Mouse (Mus musculus): ENCODE results near the gene Specc1. TPM values are rescaled to one million over a fixed set of nuclear protein-coding genes. Genes with fewer than 3 reads are reported as not detected.
A peak's percentile ranks its signal among the peaks of the same experiment; 100 is the strongest.

Specc1 gene
- 16.2 and 16.8 TPM in 2 replicates for polyA plus RNA-seq (2015; fragmentation: Nextera tagmentation; extraction: Ambion mirVana)

DNA sequence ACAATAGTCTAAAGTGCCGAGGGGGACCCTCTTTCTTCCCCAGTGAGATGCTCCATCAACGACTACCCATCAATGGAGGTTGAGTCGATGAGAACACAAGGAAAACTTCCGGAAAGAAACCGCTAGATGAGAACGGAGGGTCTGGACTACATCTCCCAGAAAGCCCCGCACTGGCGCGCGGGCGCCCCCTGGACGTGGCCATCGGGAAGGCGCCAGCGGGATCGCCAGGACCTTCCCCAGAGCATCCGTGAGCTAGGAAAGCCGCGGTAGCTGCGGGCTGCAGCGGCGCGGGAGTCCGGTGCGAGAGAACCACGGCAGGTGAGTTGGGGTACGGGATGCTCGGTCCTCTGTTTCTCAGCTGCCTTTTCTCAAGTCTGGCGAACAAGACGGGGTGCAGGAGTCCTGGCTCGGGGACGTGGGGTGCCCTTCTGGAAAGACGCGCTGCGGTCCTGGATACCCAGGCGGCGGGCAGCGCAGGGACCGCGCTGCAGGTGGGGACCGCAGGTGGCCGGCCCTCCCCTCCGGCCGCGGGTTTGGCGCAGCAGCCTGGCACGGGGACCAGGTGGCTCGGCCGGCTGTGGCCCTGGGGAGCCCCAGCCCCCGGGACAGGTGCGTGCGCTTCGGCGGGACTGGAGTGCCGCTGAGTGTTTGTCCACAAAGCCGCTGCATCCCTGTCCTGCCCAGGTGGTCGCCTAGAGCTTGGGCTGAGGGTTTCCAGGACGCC is at the start of gene Specc1:
Specc1 (plus strand) TSS at position 192 of the 724 bp plus-strand sequence.
- peak within 1 kb of the TSS; percentile 99 for H3K4me2 ChIP-seq
- no peak within 1 kb of the TSS for H3K27ac ChIP-seq
- H3K4me3 ChIP-seq = peak within 1 kb of the TSS; percentile 60
- H3K4me1 ChIP-seq = no peaks in the 10 kb centered on the region
- H3K9me3 ChIP-seq (replicated peaks) = no peaks in the 10 kb centered on the region
- peak within 1 kb of the TSS; percentile 72 for H3K9ac ChIP-seq
- peak; percentile 95 for ATAC-seq
- whole genome bisulfite sequencing = under 1% methylated on average over 51 of the region's 58 CpGs
- peaks cover 17% of the 10 kb centered on the region for H3K27me3 ChIP-seq
- no peaks in the 10 kb centered on the region for H3K36me3 ChIP-seq (ENCODE audit: poor library complexity, severe bottlenecking)

DNA sequence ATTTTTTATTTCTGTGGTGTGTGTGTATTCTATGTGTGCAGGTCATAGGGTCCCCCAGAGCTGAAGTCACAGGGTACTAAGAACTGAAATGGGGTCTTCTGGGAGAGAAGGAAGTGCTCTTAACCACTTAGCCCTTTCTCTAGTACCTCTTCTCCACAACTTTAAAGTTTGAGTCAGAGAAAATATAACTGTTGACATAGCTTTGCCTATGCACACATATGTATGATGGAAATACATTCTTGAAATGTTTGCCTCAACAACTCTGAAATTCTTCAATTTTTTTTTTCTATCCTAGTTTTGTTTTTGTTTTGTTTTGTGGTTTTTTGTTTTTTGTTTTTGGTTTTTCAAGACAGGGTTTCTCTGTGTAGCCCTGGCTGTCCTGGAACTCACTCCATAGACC is 48.2 kb upstream of the Specc1 start:
- Histone ChIP-seq H3K36me3 (ENCODE audit: poor library complexity, severe bottlenecking) (peaks cover 65% of the 10 kb centered on the region), H3K27me3 (no peaks in the 10 kb centered on the region), H3K9ac (no peak overlapping the region), H3K4me2 (no peak overlapping the region), H3K4me1 (no peaks in the 10 kb centered on the region), H3K27ac (no peak overlapping the region), H3K4me3 (no peak overlapping the region), H3K9me3 (replicated peaks) (no peaks in the 10 kb centered on the region)
- no peak for ATAC-seq

DNA sequence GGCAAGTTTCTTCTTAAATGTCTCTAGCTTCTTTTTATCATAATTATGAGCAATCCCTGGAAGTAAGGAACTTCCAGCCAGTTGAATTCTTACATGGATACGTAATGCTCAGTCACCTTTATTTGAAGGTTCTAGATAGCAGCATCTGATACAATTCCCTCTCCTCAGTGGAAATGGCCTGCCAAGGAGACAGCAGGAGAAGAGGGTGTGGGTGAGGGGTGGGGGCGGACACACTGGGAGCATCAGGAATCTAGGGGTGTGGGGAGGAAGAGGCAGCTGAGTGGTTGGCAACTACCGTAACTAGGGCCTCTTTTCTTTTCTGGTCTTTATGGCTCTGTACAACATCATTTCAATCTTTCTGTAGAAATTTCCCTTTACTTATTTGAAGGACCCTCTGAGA is 36.9 kb upstream of the Specc1 start:
- no peak for ATAC-seq
- Histone ChIP-seq H3K27me3 (no peaks in the 10 kb centered on the region), H3K4me3 (no peak overlapping the region), H3K36me3 (ENCODE audit: poor library complexity, severe bottlenecking) (peaks cover 34% of the 10 kb centered on the region), H3K4me2 (no peak overlapping the region), H3K4me1 (no peaks in the 10 kb centered on the region), H3K9me3 (replicated peaks) (no peaks in the 10 kb centered on the region), H3K9ac (no peak overlapping the region), H3K27ac (no peak overlapping the region)
- 93% methylated on average over 3 of the region's 3 CpGs for WGBS

DNA sequence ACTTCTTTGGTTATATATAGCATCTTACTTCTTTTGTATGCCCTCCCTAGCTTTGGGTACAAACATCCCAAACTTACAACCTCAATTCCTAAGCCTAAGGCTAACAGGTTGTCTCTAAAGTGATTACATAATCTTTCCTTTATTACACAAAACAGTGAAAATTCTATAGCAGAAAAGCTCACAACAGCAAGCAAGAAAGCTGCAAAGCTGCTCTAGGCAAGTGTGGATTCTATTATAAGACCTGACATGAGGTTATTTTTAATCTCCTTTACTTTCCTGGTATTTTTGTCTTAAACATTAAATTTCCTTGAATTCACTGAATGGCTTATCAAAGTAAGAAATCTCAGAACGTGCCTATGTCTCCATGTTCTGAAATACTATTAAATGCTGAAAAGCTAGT is 33.3 kb upstream of the Specc1 start:
- 80% methylated on average over 1 of the region's 1 CpGs for WGBS
- peaks cover 5% of the 10 kb centered on the region for H3K4me1 ChIP-seq
- ATAC-seq = no peak

DNA sequence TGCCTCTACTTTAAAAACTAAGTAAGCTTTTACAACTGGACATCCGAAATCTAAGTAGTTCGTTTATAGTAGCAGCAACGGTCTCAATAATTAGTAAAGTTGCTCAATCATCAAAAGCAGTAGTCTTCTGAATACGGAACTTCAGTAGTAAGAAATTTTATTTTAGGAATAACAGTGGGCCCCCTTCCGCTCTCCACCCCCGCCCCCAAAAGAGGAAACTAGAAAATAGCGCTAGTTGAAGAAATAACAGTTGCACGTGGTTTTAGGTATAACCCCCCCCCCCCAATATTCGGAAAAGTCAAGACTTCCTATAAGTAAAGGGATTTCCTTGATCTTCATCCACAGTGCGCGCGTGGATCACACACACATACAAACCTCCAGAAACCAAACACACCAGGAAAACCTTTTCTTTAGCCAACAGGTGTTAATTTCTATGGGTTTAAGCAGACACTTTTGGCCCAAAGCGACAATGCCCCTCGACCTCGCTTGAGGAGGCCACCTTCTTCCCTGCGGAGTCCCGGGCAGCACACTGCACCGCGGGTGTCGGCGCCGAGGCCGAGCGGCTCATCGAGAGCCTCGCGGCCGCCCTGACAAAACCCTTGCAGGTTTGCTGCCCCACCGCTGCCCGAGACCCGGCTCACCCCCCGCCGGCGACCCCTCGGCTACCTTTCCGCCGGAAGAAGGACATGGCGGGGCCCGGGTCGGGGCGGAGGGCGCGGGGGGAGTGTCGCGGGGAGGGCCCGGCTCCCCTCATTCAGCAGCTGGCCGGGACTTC is 27.1 kb upstream of the Specc1 start:
- Histone ChIP-seq H3K27me3 (no peaks in the 10 kb centered on the region), H3K9me3 (replicated peaks) (no peaks in the 10 kb centered on the region), H3K4me2 (peak overlapping the region; percentile 69), H3K4me1 (peaks cover 24% of the 10 kb centered on the region), H3K36me3 (ENCODE audit: poor library complexity, severe bottlenecking) (0 out of 2 replicates have a peak, but pooled peaks cover 4% of the 10 kb centered on the region), H3K27ac (peak overlapping the region; percentile 90), H3K9ac (peak overlapping the region; percentile 93), H3K4me3 (peak overlapping the region; percentile 93)
- 2% methylated on average over 47 of the region's 47 CpGs for WGBS
- no peak; the same call in none of the 2 replicates for ATAC-seq

More for the DNA sequence above, 33.3 kb upstream of the Specc1 start:
- Histone ChIP-seq H3K9me3 (replicated peaks) (no peaks in the 10 kb centered on the region), H3K9ac (no peak overlapping the region), H3K36me3 (ENCODE audit: poor library complexity, severe bottlenecking) (peaks cover 21% of the 10 kb centered on the region), H3K4me3 (no peak overlapping the region), H3K4me2 (no peak overlapping the region), H3K27ac (no peak overlapping the region), H3K27me3 (no peaks in the 10 kb centered on the region)

GRCm38 (mm10) chr11:61930098-61930517 is 26.5 kb upstream of the Specc1 start, which contains the start of gene Akap10:
Gene Akap10, minus strand, starts transcription at chr11:61930252.
- Histone ChIP-seq H3K4me3 (peak within 1 kb of the TSS; percentile 93), H3K4me1 (peaks cover 24% of the 10 kb centered on the region), H3K9me3 (replicated peaks) (no peaks in the 10 kb centered on the region), H3K27me3 (no peaks in the 10 kb centered on the region), H3K27ac (peak within 1 kb of the TSS; percentile 90), H3K4me2 (peak within 1 kb of the TSS; percentile 69), H3K9ac (peak within 1 kb of the TSS; percentile 93), H3K36me3 (ENCODE audit: poor library complexity, severe bottlenecking) (0 out of 2 replicates have a peak, but pooled peaks cover 4% of the 10 kb centered on the region)
- ATAC-seq = peak; percentile 96
- under 1% methylated on average over 31 of the region's 43 CpGs for WGBS

DNA sequence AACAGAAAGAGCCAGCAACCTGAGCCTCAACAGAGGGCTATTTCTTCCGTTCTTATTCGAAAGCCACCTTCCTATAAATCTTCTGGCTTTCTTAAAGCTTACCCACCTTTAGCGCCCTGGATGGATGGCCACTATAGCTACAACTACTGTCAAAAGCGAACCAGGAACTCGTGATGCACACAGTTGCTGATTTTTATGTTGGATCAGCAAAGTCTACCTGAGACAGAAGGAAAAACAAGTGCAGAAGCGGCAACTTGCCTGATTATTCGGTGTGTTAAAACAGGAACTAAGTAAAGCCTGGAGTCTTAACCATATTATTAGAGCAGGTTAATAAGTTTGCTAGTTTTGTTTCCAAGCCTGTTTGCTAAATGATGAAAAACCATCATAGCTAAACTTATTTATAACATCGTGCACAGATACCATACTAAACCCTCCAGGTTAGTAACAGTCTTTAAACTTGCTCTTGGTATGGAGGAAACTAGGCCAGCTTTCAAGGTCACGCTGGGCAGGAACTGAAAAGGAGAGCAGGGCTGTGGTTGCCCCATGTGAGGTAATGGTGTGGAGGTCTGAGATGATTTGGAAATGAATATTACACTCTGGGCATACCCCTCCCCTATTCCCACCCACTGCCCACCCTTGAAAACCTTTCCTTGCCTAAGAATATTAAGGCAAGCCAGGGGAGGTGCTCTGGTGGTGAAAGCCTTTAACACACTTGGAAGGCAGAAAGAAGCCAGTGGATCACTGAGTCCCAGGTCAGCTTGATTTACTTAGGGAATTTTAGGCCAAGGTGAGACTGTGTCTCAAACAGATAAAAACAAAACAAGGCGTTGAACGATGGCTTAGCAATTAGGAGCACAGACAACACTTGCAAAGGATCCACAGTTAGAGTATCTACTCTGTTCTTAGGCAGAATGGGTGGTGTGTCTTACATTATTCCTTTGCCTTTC is 25.6 kb upstream of the Specc1 start:
- peak; percentile 45 for ATAC-seq
- Histone ChIP-seq H3K27ac (peak overlapping the region; percentile 90), H3K9ac (peak overlapping the region; percentile 93), H3K27me3 (no peaks in the 10 kb centered on the region), H3K4me2 (peak overlapping the region; percentile 69), H3K4me1 (peaks cover 24% of the 10 kb centered on the region), H3K9me3 (replicated peaks) (no peaks in the 10 kb centered on the region), H3K4me3 (peak overlapping the region; percentile 93), H3K36me3 (ENCODE audit: poor library complexity, severe bottlenecking) (0 out of 2 replicates have a peak, but pooled peaks cover 4% of the 10 kb centered on the region)
- 21% methylated on average over 11 of the region's 11 CpGs for WGBS

GRCm38 (mm10) chr11:61937761-61938160 is 18.8 kb upstream of the Specc1 start:
- H3K4me2 ChIP-seq = no peak overlapping the region
- 86% methylated on average over 1 of the region's 1 CpGs for WGBS

GRCm38 (mm10) chr11:61942903-61943302 is 13.7 kb upstream of the Specc1 start:
- no peak for ATAC-seq

More at GRCm38 (mm10) chr11:61937761-61938160, 18.8 kb upstream of the Specc1 start:
- no peak overlapping the region for H3K9ac ChIP-seq
- H3K4me1 ChIP-seq = no peaks in the 10 kb centered on the region
- no peaks in the 10 kb centered on the region for H3K36me3 ChIP-seq (ENCODE audit: poor library complexity, severe bottlenecking)
- H3K9me3 ChIP-seq (replicated peaks) = no peaks in the 10 kb centered on the region
- H3K27me3 ChIP-seq = no peaks in the 10 kb centered on the region
- H3K4me3 ChIP-seq = no peak overlapping the region
- no peak for ATAC-seq
- H3K27ac ChIP-seq = no peak overlapping the region

DNA sequence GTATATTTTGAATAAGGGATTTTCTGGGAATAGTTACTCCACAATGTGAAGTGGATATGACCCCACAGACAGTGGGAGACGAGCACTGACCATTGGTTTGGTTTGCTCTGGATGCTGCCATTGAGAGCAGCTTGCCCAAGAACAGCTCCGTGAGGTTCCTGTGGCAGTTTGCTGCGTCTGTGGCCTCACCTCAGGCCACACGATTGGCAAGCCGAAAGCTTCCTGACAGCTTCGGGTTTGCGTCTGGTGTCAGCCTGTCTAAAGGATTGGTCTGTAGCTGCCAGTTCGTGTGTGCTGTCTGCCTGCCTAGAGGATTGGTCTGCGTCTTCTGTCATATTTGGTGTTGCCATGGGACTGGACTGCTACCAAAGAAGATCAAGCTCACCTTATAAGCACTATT is 12.1 kb upstream of the Specc1 start:
- Histone ChIP-seq H3K27me3 (no peaks in the 10 kb centered on the region), H3K27ac (no peak overlapping the region), H3K4me3 (no peak overlapping the region), H3K4me2 (no peak overlapping the region), H3K9ac (no peak overlapping the region), H3K9me3 (replicated peaks) (no peaks in the 10 kb centered on the region), H3K4me1 (no peaks in the 10 kb centered on the region), H3K36me3 (ENCODE audit: poor library complexity, severe bottlenecking) (no peaks in the 10 kb centered on the region)
- WGBS = 86% methylated on average over 9 of the region's 9 CpGs
- no peak for ATAC-seq

More at GRCm38 (mm10) chr11:61942903-61943302, 13.7 kb upstream of the Specc1 start:
- Histone ChIP-seq H3K4me2 (no peak overlapping the region), H3K27ac (no peak overlapping the region), H3K4me3 (no peak overlapping the region), H3K9ac (no peak overlapping the region), H3K27me3 (no peaks in the 10 kb centered on the region), H3K4me1 (no peaks in the 10 kb centered on the region), H3K9me3 (replicated peaks) (no peaks in the 10 kb centered on the region), H3K36me3 (ENCODE audit: poor library complexity, severe bottlenecking) (no peaks in the 10 kb centered on the region)
- WGBS = 91% methylated on average over 2 of the region's 2 CpGs

DNA sequence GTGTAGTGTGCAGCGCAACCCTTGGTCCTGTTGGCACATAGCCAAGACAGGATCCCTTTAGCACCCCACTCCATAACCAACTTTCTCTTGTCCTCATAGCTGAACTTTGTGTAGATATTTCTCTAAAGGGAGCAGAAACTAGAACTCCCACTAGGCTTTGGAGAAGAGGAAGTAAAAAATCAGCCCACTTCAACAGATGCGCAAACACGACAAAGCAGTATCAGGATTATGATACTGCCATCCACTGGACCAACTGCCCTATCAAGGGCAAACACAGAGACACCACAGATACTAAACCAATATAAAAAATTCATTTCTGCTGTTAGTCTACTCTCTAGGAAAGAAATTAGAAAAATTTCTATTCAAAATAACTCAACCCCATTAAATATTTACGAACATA is 10.0 kb upstream of the Specc1 start:
- Histone ChIP-seq H3K4me2 (no peak overlapping the region), H3K9me3 (replicated peaks) (no peaks in the 10 kb centered on the region), H3K27me3 (no peaks in the 10 kb centered on the region), H3K4me3 (no peak overlapping the region), H3K9ac (no peak overlapping the region), H3K4me1 (no peaks in the 10 kb centered on the region), H3K27ac (no peak overlapping the region), H3K36me3 (ENCODE audit: poor library complexity, severe bottlenecking) (no peaks in the 10 kb centered on the region)
- WGBS = 93% methylated on average over 4 of the region's 4 CpGs
- no peak for ATAC-seq

Measured in forebrain, embryonic 13.5 days (tissue).